Mouse (Mus musculus) ES-Bruce4 (cell line): ENCODE data around the gene Alox5. TPM values are rescaled to one million over a fixed set of nuclear protein-coding genes. Genes with fewer than 3 reads are reported as not detected.
A peak's percentile ranks its signal among the peaks of the same experiment; 100 is the strongest.

Source experiments
- H3K27ac ChIP-seq: 2 replicates; pipeline ENCODE4 v1.5.1; 2012; ENCODE audit warnings: low read length, inconsistent platforms; ENCODE audit not compliant: insufficient read depth
- H3K27me3 ChIP-seq: 2 replicates; pipeline ENCODE4 v1.6.1; 2012; ENCODE audit warnings: mild to moderate bottlenecking, low read length, inconsistent platforms; ENCODE audit not compliant: control insufficient read depth, poor library complexity, insufficient read depth, severe bottlenecking
- H3K36me3 ChIP-seq: 2 replicates; pipeline ENCODE4 v1.6.1; 2012; ENCODE audit warnings: inconsistent platforms, mild to moderate bottlenecking, low read length, moderate library complexity; ENCODE audit not compliant: control insufficient read depth, poor library complexity, insufficient read depth, severe bottlenecking
- H3K4me1 ChIP-seq: one replicate; pipeline ENCODE4 v1.8.1; 2011; ENCODE audit warnings: low read length; ENCODE audit not compliant: control insufficient read depth, insufficient read depth
- H3K4me3 ChIP-seq: 2 replicates; pipeline ENCODE4 v1.5.1; 2011; ENCODE audit warnings: low read depth, mild to moderate bottlenecking, low read length
- H3K9ac ChIP-seq: 2 replicates; pipeline ENCODE4 v1.6.1; 2012; ENCODE audit warnings: low read depth, mild to moderate bottlenecking, inconsistent platforms; ENCODE audit not compliant: poor library complexity, severe bottlenecking
- H3K9me3 ChIP-seq: replicated peaks from 2 replicates; pipeline ENCODE4 v1.6.1; 2012; ENCODE audit warnings: mild to moderate bottlenecking, low read length, inconsistent platforms; ENCODE audit not compliant: control insufficient read depth, poor library complexity, insufficient read depth, severe bottlenecking
- CTCF ChIP-seq: IDR thresholded peaks from one replicate; pipeline ENCODE4 v1.8.1; 2011; ENCODE audit warnings: low read depth, low read length
- EP300 ChIP-seq: IDR thresholded peaks from 2 replicates; pipeline ENCODE4 v1.6.1; 2011; ENCODE audit warnings: low read depth, low read length; ENCODE audit not compliant: insufficient read depth
- POLR2A ChIP-seq: IDR thresholded peaks from one replicate; pipeline ENCODE4 v1.8.1; 2011; ENCODE audit warnings: low read length; ENCODE audit not compliant: insufficient read depth
- polyA plus RNA-seq: library from polyadenylated mRNA; stranded (reverse); fragments of >200 nt; gene quantifications from 2 replicates; pipeline ENCODE4 v1.2.4, GENCODE M21; 2011; ENCODE audit warnings: low read depth; ENCODE audit not compliant: missing spikeins, insufficient read depth, insufficient read length

The Alox5 gene
- polyA plus RNA-seq, 1 experiment, result 5.6 TPM

- Histone ChIP-seq H3K36me3 (no peaks in the 10 kb centered on the region), H3K9me3 (no peaks in the 10 kb centered on the region), H3K27ac (no peak overlapping the region), H3K4me3 (no peak overlapping the region), H3K4me1 (no peaks in the 10 kb centered on the region), H3K27me3 (no peaks in the 10 kb centered on the region), H3K9ac (no peak overlapping the region)
- TF ChIP-seq POLR2A, result no peak
- TF ChIP-seq EP300, result no peak
- TF ChIP-seq CTCF, result no peak
These were observed 20.1 kb downstream of the Alox5 start for GRCm38 (mm10) chr6:116440849-116441248.

- Histone ChIP-seq H3K4me1 (no peaks in the 10 kb centered on the region), H3K9me3 (no peaks in the 10 kb centered on the region), H3K27ac (no peak overlapping the region), H3K36me3 (no peaks in the 10 kb centered on the region), H3K9ac (no peak overlapping the region), H3K4me3 (no peak overlapping the region), H3K27me3 (no peaks in the 10 kb centered on the region)
- no peak for TF ChIP-seq CTCF
- TF ChIP-seq POLR2A, result no peak
- TF ChIP-seq EP300, result no peak
These were observed 20.5 kb downstream of the Alox5 start for GRCm38 (mm10) chr6:116440447-116440846.

GRCm38 (mm10) chr6:116439531-116439930 lies 21.4 kb downstream of the Alox5 start:
- Histone ChIP-seq H3K9ac (no peak overlapping the region), H3K36me3 (no peaks in the 10 kb centered on the region), H3K4me1 (no peaks in the 10 kb centered on the region), H3K27ac (no peak overlapping the region), H3K4me3 (no peak overlapping the region), H3K27me3 (no peaks in the 10 kb centered on the region), H3K9me3 (no peaks in the 10 kb centered on the region)
- no peak for TF ChIP-seq POLR2A
- TF ChIP-seq EP300, result no peak
- no peak for TF ChIP-seq CTCF

- TF ChIP-seq POLR2A (no peak), CTCF (no peak), EP300 (no peak)
- H3K27ac ChIP-seq, result no peak overlapping the region
- H3K4me3 ChIP-seq, result no peak overlapping the region
- H3K9ac ChIP-seq, result no peak overlapping the region
- H3K4me1 ChIP-seq, result no peaks in the 10 kb centered on the region
- H3K36me3 ChIP-seq, result no peaks in the 10 kb centered on the region
- H3K27me3 ChIP-seq, result no peaks in the 10 kb centered on the region
- H3K9me3 ChIP-seq, result no peaks in the 10 kb centered on the region
These were observed 22.1 kb downstream of the Alox5 start for GRCm38 (mm10) chr6:116438864-116439263.

- no peak overlapping the region for H3K27ac ChIP-seq
- no peaks in the 10 kb centered on the region for H3K27me3 ChIP-seq
- H3K4me1 ChIP-seq, result no peaks in the 10 kb centered on the region
- peak; percentile 27 for TF ChIP-seq CTCF
- no peak for TF ChIP-seq POLR2A
- no peaks in the 10 kb centered on the region for H3K9me3 ChIP-seq
- H3K36me3 ChIP-seq, result no peaks in the 10 kb centered on the region
- H3K9ac ChIP-seq, result no peak overlapping the region
- H3K4me3 ChIP-seq, result no peak overlapping the region
These were observed 32.7 kb downstream of the Alox5 start for GRCm38 (mm10) chr6:116428282-116428681.

GRCm38 (mm10) chr6:116427552-116427951 lies 33.4 kb downstream of the Alox5 start:
- H3K27me3 ChIP-seq, result no peaks in the 10 kb centered on the region
- no peaks in the 10 kb centered on the region for H3K9me3 ChIP-seq
- no peak overlapping the region for H3K9ac ChIP-seq
- H3K27ac ChIP-seq, result no peak overlapping the region
- H3K4me3 ChIP-seq, result no peak overlapping the region
- no peak for TF ChIP-seq EP300
- TF ChIP-seq CTCF, result no peak
- TF ChIP-seq POLR2A, result no peak
- no peaks in the 10 kb centered on the region for H3K36me3 ChIP-seq
- H3K4me1 ChIP-seq, result no peaks in the 10 kb centered on the region
